Mouse (Mus musculus) stomach, embryonic 14.5 days (tissue): Measurements from ENCODE around the gene Creb3l4. TPM values are rescaled to one million over a fixed set of nuclear protein-coding genes. Genes with fewer than 3 reads are reported as not detected.
A peak's percentile ranks its signal among the peaks of the same experiment; 100 is the strongest.
"Not testable (repeated sequence)": the region's sequence is repeated elsewhere in the genome, so short reads cannot be mapped to it uniquely, and the experiment has no call there.

Source experiments
- ATAC-seq: fragments of 200-750 bp; cut with Nextera tagmentation; 2 replicates; pipeline ENCODE4 v1.8.0; 2017; ENCODE audit warnings: low read depth, moderate TSS enrichment; ENCODE audit not compliant: insufficient number of reproducible peaks, insufficient read depth, low FRiP score
- H3K27ac ChIP-seq: fragments of 300-500 bp; sonication (generic); 2 replicates; pipeline ENCODE4 v1.5.1; 2014; ENCODE audit warnings: mild to moderate bottlenecking, low read length, moderate library complexity, mixed read lengths
- H3K27me3 ChIP-seq: fragments of 300-500 bp; sonication (generic); 2 replicates; pipeline ENCODE4 v1.6.1; 2014; ENCODE audit warnings: low read length, control low read depth, mixed read lengths; ENCODE audit not compliant: control insufficient read depth, insufficient read depth
- H3K36me3 ChIP-seq: fragments of 300-500 bp; sonication (generic); 2 replicates; pipeline ENCODE4 v1.6.1; 2014; ENCODE audit warnings: mild to moderate bottlenecking, control low read depth, low read length, moderate library complexity, mixed read lengths; ENCODE audit not compliant: control insufficient read depth, insufficient read depth
- H3K4me1 ChIP-seq: fragments of 300-500 bp; sonication (generic); 2 replicates; pipeline ENCODE4 v1.6.1; 2014; ENCODE audit warnings: low read length, control low read depth, mixed read lengths; ENCODE audit not compliant: control insufficient read depth, insufficient read depth
- H3K4me2 ChIP-seq: fragments of 300-500 bp; sonication (generic); replicated peaks from 2 replicates; pipeline ENCODE4 v1.6.1; 2014; ENCODE audit warnings: low read depth, low read length, control low read depth
- H3K4me3 ChIP-seq: fragments of 300-500 bp; sonication (generic); 2 replicates; pipeline ENCODE4 v1.5.1; 2014; ENCODE audit warnings: low read depth, low read length, control low read depth
- H3K9ac ChIP-seq: fragments of 300-500 bp; sonication (generic); replicated peaks from 2 replicates; pipeline ENCODE4 v1.6.1; 2014; ENCODE audit warnings: low read depth, mild to moderate bottlenecking, control low read depth, low read length, moderate library complexity, mixed read lengths
- H3K9me3 ChIP-seq: fragments of 300-500 bp; sonication (generic); 2 replicates; pipeline ENCODE4 v1.6.1; 2016; ENCODE audit warnings: low read depth, low read length, control low read depth; ENCODE audit not compliant: control insufficient read depth
- WGBS: fragments of 180-500 bp; shearing (Covaris S2); extraction: QIAGEN DNeasy Blood & Tissue Kit; methylation state at CpG from one replicate; pipeline ENCODE4 v1.1.7; 2014; 5-methylcytosine and 5-hydroxymethylcytosine counted together
- polyA plus RNA-seq: library from polyadenylated mRNA; unstranded; fragments of >200 nt; fragmentation: Nextera tagmentation; extraction: Ambion mirVana; gene quantifications from 2 replicates; pipeline ENCODE4 v1.2.1, GENCODE M21; 2014

Gene Creb3l4
- polyA plus RNA-seq, 1 experiment from 2014 or later, result 20.6 TPM

- no peak overlapping the region for H3K9ac ChIP-seq
- ATAC-seq, result no peak
- no peak overlapping the region for H3K4me3 ChIP-seq
- H3K4me2 ChIP-seq, result no peak overlapping the region
- H3K27ac ChIP-seq, result no peak overlapping the region
- peaks cover 6% of the 10 kb centered on the region; the same call in 1 of the 2 replicates for H3K4me1 ChIP-seq
- peaks cover 37% of the 10 kb centered on the region for H3K36me3 ChIP-seq
- H3K9me3 ChIP-seq, result no peaks in the 10 kb centered on the region
- WGBS, result 88% methylated on average over 19 of the region's 19 CpGs
- H3K27me3 ChIP-seq, result no peaks in the 10 kb centered on the region
Observed at GRCm38 (mm10) chr3:90256731-90257530, 13.6 kb upstream of the Creb3l4 start.

GRCm38 (mm10) chr3:90255784-90256353, 12.6 kb upstream of the Creb3l4 start:
- no peak overlapping the region for H3K4me2 ChIP-seq
- peaks cover 34% of the 10 kb centered on the region for H3K36me3 ChIP-seq
- 89% methylated on average over 14 of the region's 14 CpGs for WGBS
- no peak overlapping the region for H3K27ac ChIP-seq
- H3K27me3 ChIP-seq, result no peaks in the 10 kb centered on the region
- peaks cover 6% of the 10 kb centered on the region; the same call in 1 of the 2 replicates for H3K4me1 ChIP-seq
- H3K4me3 ChIP-seq, result no peak overlapping the region
- H3K9ac ChIP-seq, result no peak overlapping the region
- no peak for ATAC-seq
- H3K9me3 ChIP-seq, result no peaks in the 10 kb centered on the region

GRCm38 (mm10) chr3:90255194-90255565, 11.9 kb upstream of the Creb3l4 start:
- Histone ChIP-seq H3K4me3 (peak overlapping the region; percentile 79), H3K4me2 (peak overlapping the region; percentile 70), H3K27ac (peak overlapping the region; percentile 21; the same call in 1 of the 2 replicates), H3K4me1 (peaks cover 6% of the 10 kb centered on the region; the same call in 1 of the 2 replicates), H3K9ac (peak overlapping the region; percentile 85; the same call in 1 of the 2 replicates), H3K27me3 (no peaks in the 10 kb centered on the region), H3K9me3 (no peaks in the 10 kb centered on the region), H3K36me3 (peaks cover 28% of the 10 kb centered on the region)
- no peak for ATAC-seq
- WGBS, result 13% methylated on average over 2 of the region's 2 CpGs

- H3K4me1 ChIP-seq, result peaks cover 6% of the 10 kb centered on the region; the same call in 1 of the 2 replicates
- no peaks in the 10 kb centered on the region for H3K9me3 ChIP-seq
- peaks cover 27% of the 10 kb centered on the region for H3K36me3 ChIP-seq
Observed at GRCm38 (mm10) chr3:90254419-90255193, 11.3 kb upstream of the Creb3l4 start.

GRCm38 (mm10) chr3:90253653-90254418, 10.5 kb upstream of the Creb3l4 start, which contains the start of gene Crtc2:
TSS of gene Crtc2 (plus strand) at chr3:90254163.
- Histone ChIP-seq H3K27me3 (no peaks in the 10 kb centered on the region), H3K36me3 (peaks cover 23% of the 10 kb centered on the region), H3K4me3 (peak within 1 kb of the TSS; percentile 79), H3K9ac (peak within 1 kb of the TSS; percentile 85), H3K9me3 (no peaks in the 10 kb centered on the region), H3K4me1 (peaks cover 12% of the 10 kb centered on the region; the same call in 1 of the 2 replicates), H3K27ac (peak within 1 kb of the TSS; percentile 86), H3K4me2 (peak within 1 kb of the TSS; percentile 70)
- peak; percentile 98 for ATAC-seq
- under 1% methylated on average over 39 of the region's 40 CpGs for WGBS

More at GRCm38 (mm10) chr3:90254419-90255193, 11.3 kb upstream of the Creb3l4 start:
- under 1% methylated on average over 41 of the region's 41 CpGs for WGBS
- Histone ChIP-seq H3K9ac (peak overlapping the region; percentile 85), H3K4me3 (peak overlapping the region; percentile 79), H3K27me3 (no peaks in the 10 kb centered on the region), H3K4me2 (peak overlapping the region; percentile 70), H3K27ac (peak overlapping the region; percentile 86)
- ATAC-seq, result peak; percentile 51; the same call in 1 of the 2 replicates

DNA sequence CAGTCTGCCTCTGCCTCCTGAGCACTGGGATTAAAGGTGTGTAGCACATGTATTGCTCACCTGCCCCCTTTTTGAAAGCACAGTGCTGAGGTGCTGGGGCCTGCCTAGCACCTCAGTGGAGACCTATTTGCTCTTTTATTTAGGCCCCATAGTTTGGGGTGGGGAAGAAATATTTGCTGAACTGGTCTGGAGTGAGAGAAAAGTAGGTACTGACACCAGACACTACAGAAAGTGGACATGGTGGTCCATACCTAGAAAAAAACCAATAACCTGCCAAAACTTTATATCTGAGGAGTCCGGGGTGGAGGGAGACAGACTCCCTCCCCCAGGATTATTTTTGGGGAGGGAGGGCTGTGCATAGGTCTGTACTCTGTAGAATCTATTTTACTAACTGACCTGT, 9.9 kb upstream of the Creb3l4 start:
- H3K4me2 ChIP-seq, H3K4me3 ChIP-seq, H3K9ac ChIP-seq, H3K27me3 ChIP-seq, H3K9me3 ChIP-seq, H3K27ac ChIP-seq, ATAC-seq: not testable (repeated sequence)
- Histone ChIP-seq H3K36me3 (peaks cover 20% of the 10 kb centered on the region), H3K4me1 (peaks cover 15% of the 10 kb centered on the region; the same call in 1 of the 2 replicates)
- 79% methylated on average over 1 of the region's 1 CpGs for WGBS

GRCm38 (mm10) chr3:90252659-90253058, 9.3 kb upstream of the Creb3l4 start:
- not testable (repeated sequence) for H3K4me3 ChIP-seq, ATAC-seq
- WGBS, result 89% methylated on average over 2 of the region's 2 CpGs

More at GRCm38 (mm10) chr3:90252659-90253058, 9.3 kb upstream of the Creb3l4 start:
- H3K9ac ChIP-seq, H3K9me3 ChIP-seq, H3K27ac ChIP-seq, H3K27me3 ChIP-seq, H3K4me2 ChIP-seq: not testable (repeated sequence)
- Histone ChIP-seq H3K4me1 (peaks cover 15% of the 10 kb centered on the region; the same call in 1 of the 2 replicates), H3K36me3 (peaks cover 20% of the 10 kb centered on the region)
